Mouse (Mus musculus) ovary, adult 18-20 months (tissue): ENCODE results near the gene Pxdc1.

ENCODE experiments used
- DNase-seq: peaks from one replicate; pipeline ENCODE4 v3.0.0; 2022; ENCODE audit warnings: low spot score, mixed read lengths

Gene Pxdc1

GRCm38 (mm10) chr13:34653391-34653790 lies at the start of gene Pxdc1:
Gene Pxdc1, minus strand, starts transcription at chr13:34653486.
- DNase-seq: no peak

- DNase-seq: no peak
Observed at GRCm38 (mm10) chr13:34700630-34701029, 47.3 kb upstream of the Pxdc1 start.

- DNase-seq: no peak
Observed at GRCm38 (mm10) chr13:34700091-34700490, 46.8 kb upstream of the Pxdc1 start.

- no peak for DNase-seq
Observed at GRCm38 (mm10) chr13:34696734-34697332, 43.5 kb upstream of the Pxdc1 start.

GRCm38 (mm10) chr13:34693111-34693510 lies 39.8 kb upstream of the Pxdc1 start:
- DNase-seq: no peak

- no peak for DNase-seq
Observed at GRCm38 (mm10) chr13:34691049-34691448, 37.8 kb upstream of the Pxdc1 start.

GRCm38 (mm10) chr13:34685008-34685765 lies 31.9 kb upstream of the Pxdc1 start:
- DNase-seq: peak; percentile 34

- DNase-seq: no peak
Observed at GRCm38 (mm10) chr13:34683762-34684488, 30.6 kb upstream of the Pxdc1 start.

GRCm38 (mm10) chr13:34683270-34683669 lies 30.0 kb upstream of the Pxdc1 start:
- DNase-seq: no peak

- no peak for DNase-seq
Observed at GRCm38 (mm10) chr13:34676507-34676906, 23.2 kb upstream of the Pxdc1 start.

- no peak for DNase-seq
Observed at GRCm38 (mm10) chr13:34675847-34676383, 22.6 kb upstream of the Pxdc1 start.

GRCm38 (mm10) chr13:34673354-34673753 lies 20.1 kb upstream of the Pxdc1 start:
- DNase-seq: no peak

- no peak for DNase-seq
Observed at GRCm38 (mm10) chr13:34669919-34670865, 16.9 kb upstream of the Pxdc1 start.

GRCm38 (mm10) chr13:34667197-34667596 lies 13.9 kb upstream of the Pxdc1 start:
- DNase-seq: no peak

GRCm38 (mm10) chr13:34665074-34665473 lies 11.8 kb upstream of the Pxdc1 start:
- DNase-seq: no peak

GRCm38 (mm10) chr13:34663762-34664161 lies 10.5 kb upstream of the Pxdc1 start:
- DNase-seq: no peak

- no peak for DNase-seq
Observed at GRCm38 (mm10) chr13:34659507-34659906, 6.2 kb upstream of the Pxdc1 start.

GRCm38 (mm10) chr13:34656351-34656750 lies 3.1 kb upstream of the Pxdc1 start:
- DNase-seq: no peak

GRCm38 (mm10) chr13:34652353-34653241 lies 689 bp downstream of the Pxdc1 start:
- DNase-seq: peak; percentile 57

GRCm38 (mm10) chr13:34652016-34652352 lies 1.3 kb downstream of the Pxdc1 start:
- DNase-seq: no peak
